Mouse (Mus musculus) myocyte (in vitro differentiated cells): ENCODE results near the gene 4930404N11Rik. TPM values are rescaled to one million over a fixed set of nuclear protein-coding genes. Genes with fewer than 3 reads are reported as not detected.

ENCODE experiments used
- H3K27me3 ChIP-seq: one replicate; pipeline ENCODE4 v1.6.1; 2011; ENCODE audit not compliant: control insufficient read depth, insufficient read depth, insufficient read length
- H3K36me3 ChIP-seq: one replicate; pipeline ENCODE4 v1.6.1; 2011; ENCODE audit not compliant: control insufficient read depth, insufficient read depth
- H3K4me2 ChIP-seq: one replicate; pipeline ENCODE4 v1.6.1; 2011; ENCODE audit warnings: low read depth, control low read depth
- H3K4me3 ChIP-seq: one replicate; pipeline ENCODE4 v1.5.1; 2011; ENCODE audit warnings: mild to moderate bottlenecking, control low read depth, moderate library complexity
- H3K79me2 ChIP-seq: one replicate; pipeline ENCODE4 v1.6.1; 2011; ENCODE audit not compliant: control insufficient read depth, insufficient read depth
- H3ac ChIP-seq: one replicate; pipeline ENCODE4 v1.6.1; 2011; ENCODE audit not compliant: control insufficient read depth, insufficient read length
- CEBPB ChIP-seq: IDR thresholded peaks from 2 replicates; pipeline ENCODE4 v1.6.1; 2011; ENCODE audit warnings: mild to moderate bottlenecking, moderate library complexity; ENCODE audit not compliant: poor library complexity, insufficient read depth, severe bottlenecking
- MAX ChIP-seq: IDR thresholded peaks from one replicate; pipeline ENCODE4 v1.6.1; 2011; ENCODE audit warnings: low read depth, mild to moderate bottlenecking, control low read depth
- MYOD1 ChIP-seq, 3 experiments: IDR thresholded peaks; one replicate each; pipeline ENCODE4 v1.6.1; 2011; ENCODE audit warnings: control low read depth in 2 of 3, low read depth in 2 of 3, mild to moderate bottlenecking in 2 of 3, moderate library complexity in 1 of 3; ENCODE audit not compliant: insufficient read length in 2 of 3, control insufficient read depth in 1 of 3
- MYOG ChIP-seq, 3 experiments: IDR thresholded peaks; one replicate each; pipeline ENCODE4 v1.6.1; 2011; ENCODE audit warnings: control low read depth in 2 of 3, low read depth in 2 of 3, mild to moderate bottlenecking in 2 of 3; ENCODE audit not compliant: insufficient read length in 2 of 3, control insufficient read depth in 1 of 3, insufficient read depth in 1 of 3
- POLR2A ChIP-seq: IDR thresholded peaks from one replicate; pipeline ENCODE4 v1.6.1; 2011; ENCODE audit warnings: low read depth, mild to moderate bottlenecking, control low read depth, moderate library complexity; ENCODE audit not compliant: insufficient read length
- POLR2AphosphoS2 ChIP-seq: IDR thresholded peaks from one replicate; pipeline ENCODE4 v1.6.1; 2011; ENCODE audit warnings: low read depth, control low read depth; ENCODE audit not compliant: insufficient read length
- SRF ChIP-seq: IDR thresholded peaks from one replicate; pipeline ENCODE4 v1.6.1; 2011; ENCODE audit warnings: low read depth; ENCODE audit not compliant: control insufficient read depth, insufficient read length
- TCF12 ChIP-seq: IDR thresholded peaks from one replicate; pipeline ENCODE4 v1.6.1; 2011; ENCODE audit warnings: mild to moderate bottlenecking, control low read depth; ENCODE audit not compliant: poor library complexity, insufficient read depth, severe bottlenecking
- USF1 ChIP-seq: IDR thresholded peaks from one replicate; pipeline ENCODE4 v1.6.1; 2011; ENCODE audit warnings: low read depth, mild to moderate bottlenecking, control low read depth, moderate library complexity
- polyA plus RNA-seq: library from polyadenylated mRNA; unstranded; fragments of >200 nt; fragmentation: generic; extraction: Trizol; gene quantifications from one replicate; pipeline ENCODE4 v1.2.1, GENCODE M21; 2012; ENCODE audit warnings: missing spikeins

4930404N11Rik gene
- polyA plus RNA-seq, 1 experiment, result 0.92 TPM

GRCm38 (mm10) chr10:81375322-81375721, 9.7 kb upstream of the 4930404N11Rik start:
- Histone ChIP-seq H3K4me2 (no peak overlapping the region), H3K27me3 (no peaks in the 10 kb centered on the region), H3K36me3 (no peaks in the 10 kb centered on the region), H3K79me2 (peaks cover 63% of the 10 kb centered on the region), H3ac (no peak overlapping the region), H3K4me3 (no peak overlapping the region)
- no peak for TF ChIP-seq CEBPB
- no peak for TF ChIP-seq POLR2A
- no peak for TF ChIP-seq TCF12
- TF ChIP-seq MAX, result no peak

- Histone ChIP-seq H3K4me2 (no peak overlapping the region), H3K36me3 (peaks cover 14% of the 10 kb centered on the region), H3ac (no peak overlapping the region), H3K4me3 (no peak overlapping the region), H3K79me2 (peaks cover 4% of the 10 kb centered on the region), H3K27me3 (no peaks in the 10 kb centered on the region)
- TF ChIP-seq POLR2AphosphoS2, result peak; percentile 1
- TF ChIP-seq SRF, result no peak
- TF ChIP-seq MYOG (IDR thresholded peaks at IDR 0.05; ENCODE audit: control insufficient read depth in 1 of 3, insufficient read depth in 1 of 3, insufficient read length in 2 of 3, low read depth in 2 of 3), result peak in 1 of 3 experiments; percentile 13
- TF ChIP-seq POLR2A, result peak; percentile 29
- no peak for TF ChIP-seq MYOD1 (IDR thresholded peaks at IDR 0.05; ENCODE audit: control insufficient read depth in 1 of 3, insufficient read length in 2 of 3, low read depth in 2 of 3)
These were observed 1.5 kb upstream of the 4930404N11Rik start for GRCm38 (mm10) chr10:81367207-81367495.

GRCm38 (mm10) chr10:81366477-81367206, 1.0 kb upstream of the 4930404N11Rik start:
- Histone ChIP-seq H3K4me3 (no peak overlapping the region), H3K36me3 (peaks cover 14% of the 10 kb centered on the region), H3K4me2 (no peak overlapping the region), H3K27me3 (no peaks in the 10 kb centered on the region), H3K79me2 (no peaks in the 10 kb centered on the region), H3ac (no peak overlapping the region)
- TF ChIP-seq POLR2A (peak; percentile 35), POLR2AphosphoS2 (peak; percentile 80), USF1 (no peak)

GRCm38 (mm10) chr10:81365073-81365472, 543 bp downstream of the 4930404N11Rik start:
- TF ChIP-seq POLR2AphosphoS2, result peak; percentile 84
- TF ChIP-seq USF1, result no peak
- peak; percentile 44 for TF ChIP-seq POLR2A
- H3ac ChIP-seq, result no peak overlapping the region
- no peak overlapping the region for H3K4me3 ChIP-seq
- no peaks in the 10 kb centered on the region for H3K27me3 ChIP-seq
- H3K36me3 ChIP-seq, result peaks cover 14% of the 10 kb centered on the region
- no peaks in the 10 kb centered on the region for H3K79me2 ChIP-seq
- H3K4me2 ChIP-seq, result no peak overlapping the region

- H3K4me3 ChIP-seq, result no peak overlapping the region
- no peaks in the 10 kb centered on the region for H3K79me2 ChIP-seq
- no peaks in the 10 kb centered on the region for H3K27me3 ChIP-seq
- TF ChIP-seq POLR2AphosphoS2 (peak; percentile 87), CEBPB (no peak)
- H3K36me3 ChIP-seq, result peaks cover 14% of the 10 kb centered on the region
- no peak overlapping the region for H3K4me2 ChIP-seq
- H3ac ChIP-seq, result no peak overlapping the region
These were observed 950 bp downstream of the 4930404N11Rik start for GRCm38 (mm10) chr10:81364666-81365065.

- peaks cover 2% of the 10 kb centered on the region for H3K79me2 ChIP-seq
- TF ChIP-seq POLR2AphosphoS2, result no peak
- TF ChIP-seq POLR2A, result peak; percentile 20
- no peak for TF ChIP-seq TCF12
- no peak for TF ChIP-seq MAX
- no peak for TF ChIP-seq SRF
- TF ChIP-seq MYOG (IDR thresholded peaks at IDR 0.05; ENCODE audit: control insufficient read depth in 1 of 3, insufficient read depth in 1 of 3, insufficient read length in 2 of 3, low read depth in 2 of 3), result no peak
- peaks cover 14% of the 10 kb centered on the region for H3K36me3 ChIP-seq
- no peak overlapping the region for H3K4me2 ChIP-seq
- no peaks in the 10 kb centered on the region for H3K27me3 ChIP-seq
- no peak overlapping the region for H3ac ChIP-seq
- no peak overlapping the region for H3K4me3 ChIP-seq
These were observed 1.9 kb downstream of the 4930404N11Rik start for GRCm38 (mm10) chr10:81363436-81364346.
